Mouse (Mus musculus) liver, embryonic 16.5 days (tissue): ENCODE measurements around the gene Chka. TPM values are rescaled to one million over a fixed set of nuclear protein-coding genes. Genes with fewer than 3 reads are reported as not detected.
A peak's percentile ranks its signal among the peaks of the same experiment; 100 is the strongest.

ENCODE experiments used
- ATAC-seq: fragments of 200-750 bp; cut with Nextera tagmentation; 2 replicates; pipeline ENCODE4 v1.8.0; 2017; ENCODE audit warnings: low read depth, mild to moderate bottlenecking, moderate number of reproducible peaks, moderate library complexity
- H3K27ac ChIP-seq: fragments of 300-500 bp; sonication (generic); 2 replicates; pipeline ENCODE4 v1.5.1; 2014; ENCODE audit warnings: mild to moderate bottlenecking, low read length
- H3K27me3 ChIP-seq: fragments of 300-500 bp; sonication (generic); 2 replicates; pipeline ENCODE4 v1.6.1; 2014; ENCODE audit warnings: low read depth, low read length, mixed read lengths; ENCODE audit not compliant: control insufficient read depth, insufficient read depth
- H3K36me3 ChIP-seq: fragments of 300-500 bp; sonication (generic); 2 replicates; pipeline ENCODE4 v1.6.1; 2014; ENCODE audit warnings: mild to moderate bottlenecking; ENCODE audit not compliant: control insufficient read depth, insufficient read depth
- H3K4me1 ChIP-seq: fragments of 300-500 bp; sonication (generic); 2 replicates; pipeline ENCODE4 v1.6.1; 2014; ENCODE audit warnings: low read depth, low read length, mixed read lengths; ENCODE audit not compliant: control insufficient read depth
- H3K4me2 ChIP-seq: fragments of 300-500 bp; sonication (generic); 2 replicates; pipeline ENCODE4 v1.6.1; 2014; ENCODE audit warnings: low read depth, low read length, mixed read lengths
- H3K4me3 ChIP-seq: fragments of 300-500 bp; sonication (generic); 2 replicates; pipeline ENCODE4 v1.5.1; 2014; ENCODE audit warnings: low read depth, mild to moderate bottlenecking, low read length
- H3K9ac ChIP-seq: fragments of 300-500 bp; sonication (generic); 2 replicates; pipeline ENCODE4 v1.6.1; 2014; ENCODE audit warnings: low read depth, low read length
- H3K9me3 ChIP-seq: fragments of 300-500 bp; sonication (generic); replicated peaks from 2 replicates; pipeline ENCODE4 v1.6.1; 2016; ENCODE audit warnings: low read length; ENCODE audit not compliant: control insufficient read depth
- WGBS: fragments of 180-500 bp; shearing (Covaris S2); extraction: QIAGEN DNeasy Blood & Tissue Kit; methylation state at CpG from one replicate; pipeline ENCODE4 v1.1.7; 2014; ENCODE audit not compliant: insufficient replicate concordance; 5-methylcytosine and 5-hydroxymethylcytosine counted together
- polyA plus RNA-seq: library from polyadenylated mRNA; unstranded; fragments of >200 nt; fragmentation: Nextera tagmentation; extraction: Ambion mirVana; gene quantifications from 2 replicates; pipeline ENCODE4 v1.2.1, GENCODE M21; 2015

The Chka gene
- polyA plus RNA-seq, 1 experiment from 2014 or later = 19.3 TPM

- Histone ChIP-seq H3K4me2 (no peak overlapping the region), H3K27me3 (no peaks in the 10 kb centered on the region), H3K27ac (no peak overlapping the region), H3K9me3 (no peaks in the 10 kb centered on the region), H3K36me3 (peaks cover 37% of the 10 kb centered on the region), H3K9ac (no peak overlapping the region), H3K4me1 (peaks cover 2% of the 10 kb centered on the region; the same call in 1 of the 2 replicates), H3K4me3 (no peak overlapping the region)
- 72% methylated on average over 4 of the region's 4 CpGs for WGBS
- no peak for ATAC-seq
These were observed 42.1 kb downstream of the Chka start for GRCm38 (mm10) chr19:3893545-3894116.

GRCm38 (mm10) chr19:3894294-3894693 is 42.7 kb downstream of the Chka start:
- 79% methylated on average over 2 of the region's 2 CpGs for WGBS
- Histone ChIP-seq H3K36me3 (peaks cover 34% of the 10 kb centered on the region), H3K9ac (no peak overlapping the region), H3K9me3 (no peaks in the 10 kb centered on the region), H3K4me2 (no peak overlapping the region), H3K4me1 (peaks cover 2% of the 10 kb centered on the region; the same call in 1 of the 2 replicates), H3K27ac (no peak overlapping the region), H3K4me3 (no peak overlapping the region), H3K27me3 (no peaks in the 10 kb centered on the region)
- no peak for ATAC-seq

GRCm38 (mm10) chr19:3895171-3895631 is 43.6 kb downstream of the Chka start:
- Histone ChIP-seq H3K9me3 (no peaks in the 10 kb centered on the region), H3K9ac (no peak overlapping the region), H3K4me1 (peaks cover 2% of the 10 kb centered on the region; the same call in 1 of the 2 replicates), H3K4me2 (no peak overlapping the region), H3K36me3 (peaks cover 34% of the 10 kb centered on the region), H3K4me3 (no peak overlapping the region), H3K27ac (no peak overlapping the region), H3K27me3 (no peaks in the 10 kb centered on the region)
- peak; percentile 81 for ATAC-seq
- WGBS = 48% methylated on average over 3 of the region's 3 CpGs

GRCm38 (mm10) chr19:3896208-3896607 is 44.6 kb downstream of the Chka start:
- Histone ChIP-seq H3K27ac (no peak overlapping the region), H3K4me1 (peaks cover 2% of the 10 kb centered on the region; the same call in 1 of the 2 replicates), H3K36me3 (peaks cover 34% of the 10 kb centered on the region), H3K4me3 (no peak overlapping the region), H3K9ac (no peak overlapping the region), H3K4me2 (no peak overlapping the region), H3K9me3 (no peaks in the 10 kb centered on the region), H3K27me3 (no peaks in the 10 kb centered on the region)
- WGBS = 81% methylated on average over 10 of the region's 10 CpGs
- ATAC-seq = no peak

GRCm38 (mm10) chr19:3897557-3897956 is 46.0 kb downstream of the Chka start:
- no peaks in the 10 kb centered on the region for H3K9me3 ChIP-seq
- peaks cover 30% of the 10 kb centered on the region for H3K36me3 ChIP-seq
- WGBS = 80% methylated on average over 5 of the region's 5 CpGs

GRCm38 (mm10) chr19:3898952-3899351 is 47.4 kb downstream of the Chka start:
- H3K4me3 ChIP-seq = no peak overlapping the region
- H3K9ac ChIP-seq = no peak overlapping the region
- H3K27me3 ChIP-seq = no peaks in the 10 kb centered on the region
- no peak overlapping the region for H3K4me2 ChIP-seq
- no peak overlapping the region for H3K27ac ChIP-seq
- H3K9me3 ChIP-seq = no peaks in the 10 kb centered on the region
- H3K36me3 ChIP-seq = peaks cover 27% of the 10 kb centered on the region
- ATAC-seq = no peak
- peaks cover 2% of the 10 kb centered on the region; the same call in 1 of the 2 replicates for H3K4me1 ChIP-seq
- WGBS = 67% methylated on average over 7 of the region's 7 CpGs

More at GRCm38 (mm10) chr19:3897557-3897956, 46.0 kb downstream of the Chka start:
- no peak for ATAC-seq
- no peaks in the 10 kb centered on the region for H3K27me3 ChIP-seq
- H3K4me1 ChIP-seq = peaks cover 2% of the 10 kb centered on the region; the same call in 1 of the 2 replicates
- no peak overlapping the region for H3K4me3 ChIP-seq
- no peak overlapping the region for H3K9ac ChIP-seq
- H3K4me2 ChIP-seq = no peak overlapping the region
- H3K27ac ChIP-seq = no peak overlapping the region

- H3K9me3 ChIP-seq = no peaks in the 10 kb centered on the region
- H3K36me3 ChIP-seq = peaks cover 22% of the 10 kb centered on the region
- no peak overlapping the region for H3K27ac ChIP-seq
- no peak overlapping the region for H3K4me3 ChIP-seq
- no peak overlapping the region for H3K9ac ChIP-seq
- no peak overlapping the region for H3K4me2 ChIP-seq
- no peak for ATAC-seq
- no peaks in the 10 kb centered on the region for H3K27me3 ChIP-seq
- no peaks in the 10 kb centered on the region for H3K4me1 ChIP-seq
- WGBS = 86% methylated on average over 4 of the region's 4 CpGs
These were observed 48.0 kb downstream of the Chka start for GRCm38 (mm10) chr19:3899618-3900017.

GRCm38 (mm10) chr19:3902966-3903365 is 51.4 kb downstream of the Chka start:
- H3K27ac ChIP-seq = no peak overlapping the region
- peaks cover 25% of the 10 kb centered on the region for H3K4me1 ChIP-seq
- WGBS = 69% methylated on average over 12 of the region's 12 CpGs
- H3K4me2 ChIP-seq = no peak overlapping the region
- no peaks in the 10 kb centered on the region for H3K9me3 ChIP-seq
- H3K4me3 ChIP-seq = no peak overlapping the region
- no peak overlapping the region for H3K9ac ChIP-seq
- no peaks in the 10 kb centered on the region for H3K27me3 ChIP-seq
- peaks cover 9% of the 10 kb centered on the region for H3K36me3 ChIP-seq
- no peak for ATAC-seq

GRCm38 (mm10) chr19:3903648-3904362 is 52.2 kb downstream of the Chka start:
- H3K4me1 ChIP-seq = peaks cover 25% of the 10 kb centered on the region
- H3K27ac ChIP-seq = no peak overlapping the region
- H3K9ac ChIP-seq = no peak overlapping the region
- H3K4me2 ChIP-seq = no peak overlapping the region
- ATAC-seq = no peak
- H3K27me3 ChIP-seq = no peaks in the 10 kb centered on the region
- WGBS = 81% methylated on average over 25 of the region's 25 CpGs
- H3K36me3 ChIP-seq = peaks cover 14% of the 10 kb centered on the region
- H3K4me3 ChIP-seq = no peak overlapping the region
- H3K9me3 ChIP-seq = no peaks in the 10 kb centered on the region
